Mouse (Mus musculus): ENCODE measurements at regions not wholly inside any gene's neighbourhood (a gene's known extent, or its start where the extent isn't known, plus 50 kb on each side); places are given as distances from the start of the nearest gene placed in this dataset.

- Histone ChIP-seq H3K27me3 (ENCODE audit: insufficient read depth, low read length) (no peaks in the 10 kb centered on the region), H3K4me3 (ENCODE audit: low read depth, low read length) (no peak overlapping the region), H3K9me3 (replicated peaks) (peaks cover 39% of the 10 kb centered on the region), H3K4me1 (ENCODE audit: insufficient read depth, low read depth, low read length) (no peaks in the 10 kb centered on the region), H3K36me3 (replicated peaks) (no peaks in the 10 kb centered on the region)
- DNase-seq (ENCODE audit: low spot score): no peak
- ATAC-seq (ENCODE audit: extremely low read depth, insufficient number of reproducible peaks, low FRiP score, poor library complexity, severe bottlenecking): no peak
- TF ChIP-seq POLR2AphosphoS5 (IDR thresholded peaks at IDR 0.05; ENCODE audit: insufficient replicate concordance, low read depth, low read length): no peak
- TF ChIP-seq GATA2 (IDR thresholded peaks at IDR 0.05; ENCODE audit: borderline replicate concordance, low read depth, low read length): no peak
- no peak for TF ChIP-seq GATA1 (IDR thresholded peaks at IDR 0.05; ENCODE audit: borderline replicate concordance, low read length)
- TF ChIP-seq CTCF (IDR thresholded peaks at IDR 0.05; ENCODE audit: low read depth, low read length): no peak
- no peak for TF ChIP-seq TAL1 (conservative IDR thresholded peaks at IDR 0.05; ENCODE audit: low read depth, low read length)
Observed at GRCm38 (mm10) chr3:52575237-52575798, 307.2 kb downstream of the Foxo1 start.

DNA sequence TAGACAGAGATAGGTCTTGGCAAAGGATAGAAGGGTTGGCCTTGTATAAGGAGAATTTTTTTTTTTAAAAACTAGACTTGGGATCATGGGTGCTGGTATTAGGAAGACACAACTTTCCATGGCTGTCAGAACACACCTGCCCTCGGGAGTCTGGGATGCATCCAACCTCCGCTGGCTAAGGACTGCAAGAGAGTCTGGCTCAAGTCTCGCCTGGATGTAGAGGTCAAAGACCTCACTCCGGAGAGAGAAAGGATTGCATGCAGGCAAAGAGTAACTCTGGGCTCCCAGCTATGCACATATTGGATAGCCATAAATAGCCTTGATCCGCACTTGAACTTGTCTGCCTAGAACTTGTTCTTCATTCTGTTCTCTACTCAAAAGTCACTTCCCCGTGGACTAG, 306.2 kb downstream of the Foxo1 start:
- Histone ChIP-seq H3K4me3 (ENCODE audit: low read depth, low read length) (no peak overlapping the region), H3K4me1 (ENCODE audit: insufficient read depth, low read depth, low read length) (no peaks in the 10 kb centered on the region), H3K36me3 (replicated peaks) (no peaks in the 10 kb centered on the region), H3K9me3 (replicated peaks) (peaks cover 38% of the 10 kb centered on the region), H3K27me3 (ENCODE audit: insufficient read depth, low read length) (no peaks in the 10 kb centered on the region)
- TF ChIP-seq TAL1 (conservative IDR thresholded peaks at IDR 0.05; ENCODE audit: low read depth, low read length): no peak
- TF ChIP-seq CTCF (IDR thresholded peaks at IDR 0.05; ENCODE audit: low read depth, low read length): no peak
- no peak for TF ChIP-seq GATA1 (IDR thresholded peaks at IDR 0.05; ENCODE audit: borderline replicate concordance, low read length)
- no peak for TF ChIP-seq GATA2 (IDR thresholded peaks at IDR 0.05; ENCODE audit: borderline replicate concordance, low read depth, low read length)
- no peak for TF ChIP-seq POLR2AphosphoS5 (IDR thresholded peaks at IDR 0.05; ENCODE audit: insufficient replicate concordance, low read depth, low read length)
- ATAC-seq (ENCODE audit: extremely low read depth, insufficient number of reproducible peaks, low FRiP score, poor library complexity, severe bottlenecking) (no peak), DNase-seq (ENCODE audit: low spot score) (no peak)

- Histone ChIP-seq H3K27me3 (ENCODE audit: insufficient read depth, low read length) (no peaks in the 10 kb centered on the region), H3K36me3 (replicated peaks) (no peaks in the 10 kb centered on the region), H3K4me1 (ENCODE audit: insufficient read depth, low read depth, low read length) (no peaks in the 10 kb centered on the region), H3K9me3 (replicated peaks) (peaks cover 41% of the 10 kb centered on the region), H3K4me3 (ENCODE audit: low read depth, low read length) (no peak overlapping the region)
- DNase-seq (ENCODE audit: low spot score): no peak
- ATAC-seq (ENCODE audit: extremely low read depth, insufficient number of reproducible peaks, low FRiP score, poor library complexity, severe bottlenecking): no peak
- TF ChIP-seq CTCF (IDR thresholded peaks at IDR 0.05; ENCODE audit: low read depth, low read length) (no peak), GATA2 (IDR thresholded peaks at IDR 0.05; ENCODE audit: borderline replicate concordance, low read depth, low read length) (no peak), GATA1 (IDR thresholded peaks at IDR 0.05; ENCODE audit: borderline replicate concordance, low read length) (no peak), TAL1 (conservative IDR thresholded peaks at IDR 0.05; ENCODE audit: low read depth, low read length) (no peak)
Observed at GRCm38 (mm10) chr3:52573806-52574205, 305.7 kb downstream of the Foxo1 start.

DNA sequence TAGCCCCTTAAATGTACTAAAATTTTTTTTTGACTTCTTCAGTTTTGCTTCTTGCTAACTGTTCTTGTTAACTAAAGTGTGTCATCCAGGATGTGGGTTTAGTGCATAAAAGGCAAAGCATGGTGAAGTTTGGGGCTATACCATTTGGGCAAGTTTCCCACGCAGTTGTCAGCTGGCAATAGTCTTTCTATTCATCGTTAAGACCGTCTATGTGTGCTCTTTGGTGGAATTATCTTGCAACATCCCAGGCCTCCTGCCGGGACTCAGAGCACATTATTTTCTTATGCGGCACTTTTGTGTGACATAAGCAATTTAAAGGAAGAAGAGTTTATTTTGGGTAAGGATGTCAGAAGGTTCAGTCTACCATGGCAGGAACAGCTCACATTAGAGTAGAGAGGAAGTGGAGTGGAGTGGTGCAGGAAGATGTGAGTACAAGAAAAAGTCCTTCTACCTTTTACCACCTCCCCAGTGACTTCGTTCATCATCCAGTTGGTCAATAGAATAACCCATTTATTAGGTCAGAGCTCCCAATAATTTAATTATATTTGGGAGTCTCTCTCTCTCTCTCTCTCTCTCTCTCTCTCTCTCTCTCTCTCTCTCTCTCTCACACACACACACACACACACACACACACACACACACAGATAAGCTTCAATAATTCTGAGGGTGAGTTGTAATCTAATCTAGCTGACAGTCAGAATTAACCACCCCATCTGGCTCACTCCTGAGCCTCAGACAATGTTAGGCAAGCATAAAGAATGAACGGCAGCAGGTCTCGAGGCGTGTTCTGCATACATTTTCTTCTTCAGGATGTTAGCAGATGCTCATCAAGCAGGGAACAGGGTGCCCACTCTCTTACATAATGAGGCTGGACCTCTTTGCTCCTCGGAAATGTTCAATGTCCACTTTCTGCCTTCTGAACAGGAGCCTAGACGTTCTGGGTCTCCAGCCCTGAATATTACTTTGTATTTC, 304.7 kb downstream of the Foxo1 start:
- no peak for TF ChIP-seq POLR2AphosphoS5 (IDR thresholded peaks at IDR 0.05; ENCODE audit: insufficient replicate concordance, low read depth, low read length)
- no peak for TF ChIP-seq TAL1 (conservative IDR thresholded peaks at IDR 0.05; ENCODE audit: low read depth, low read length)
- TF ChIP-seq CTCF (IDR thresholded peaks at IDR 0.05; ENCODE audit: low read depth, low read length): no peak
- no peak for TF ChIP-seq GATA1 (IDR thresholded peaks at IDR 0.05; ENCODE audit: borderline replicate concordance, low read length)
- no peak for TF ChIP-seq GATA2 (IDR thresholded peaks at IDR 0.05; ENCODE audit: borderline replicate concordance, low read depth, low read length)
- no peaks in the 10 kb centered on the region for H3K4me1 ChIP-seq (ENCODE audit: insufficient read depth, low read depth, low read length)
- ATAC-seq (ENCODE audit: extremely low read depth, insufficient number of reproducible peaks, low FRiP score, poor library complexity, severe bottlenecking): no peak
- peaks cover 36% of the 10 kb centered on the region for H3K9me3 ChIP-seq (replicated peaks)
- DNase-seq (ENCODE audit: low spot score): no peak
- no peaks in the 10 kb centered on the region for H3K27me3 ChIP-seq (ENCODE audit: insufficient read depth, low read length)
- no peaks in the 10 kb centered on the region for H3K36me3 ChIP-seq (replicated peaks)
- H3K4me3 ChIP-seq (ENCODE audit: low read depth, low read length): no peak overlapping the region

- TF ChIP-seq GATA1 (IDR thresholded peaks at IDR 0.05; ENCODE audit: borderline replicate concordance, low read length) (no peak), POLR2AphosphoS5 (IDR thresholded peaks at IDR 0.05; ENCODE audit: insufficient replicate concordance, low read depth, low read length) (no peak), GATA2 (IDR thresholded peaks at IDR 0.05; ENCODE audit: borderline replicate concordance, low read depth, low read length) (no peak), CTCF (IDR thresholded peaks at IDR 0.05; ENCODE audit: low read depth, low read length) (no peak)
- Histone ChIP-seq H3K36me3 (replicated peaks) (no peaks in the 10 kb centered on the region), H3K4me1 (ENCODE audit: insufficient read depth, low read depth, low read length) (no peaks in the 10 kb centered on the region), H3K4me3 (ENCODE audit: low read depth, low read length) (no peak overlapping the region), H3K9me3 (replicated peaks) (peaks cover 30% of the 10 kb centered on the region), H3K27me3 (ENCODE audit: insufficient read depth, low read length) (no peaks in the 10 kb centered on the region)
- no peak for ATAC-seq (ENCODE audit: extremely low read depth, insufficient number of reproducible peaks, low FRiP score, poor library complexity, severe bottlenecking)
- no peak for DNase-seq (ENCODE audit: low spot score)
Observed at GRCm38 (mm10) chr3:52567606-52568372, 299.7 kb downstream of the Foxo1 start.

- Histone ChIP-seq H3K4me3 (ENCODE audit: low read depth, low read length) (no peak overlapping the region), H3K27me3 (ENCODE audit: insufficient read depth, low read length) (no peaks in the 10 kb centered on the region), H3K4me1 (ENCODE audit: insufficient read depth, low read depth, low read length) (no peaks in the 10 kb centered on the region), H3K9me3 (replicated peaks) (peaks cover 42% of the 10 kb centered on the region), H3K36me3 (replicated peaks) (no peaks in the 10 kb centered on the region)
- TF ChIP-seq GATA2 (IDR thresholded peaks at IDR 0.05; ENCODE audit: borderline replicate concordance, low read depth, low read length) (no peak), GATA1 (IDR thresholded peaks at IDR 0.05; ENCODE audit: borderline replicate concordance, low read length) (no peak), CTCF (IDR thresholded peaks at IDR 0.05; ENCODE audit: low read depth, low read length) (no peak), TAL1 (conservative IDR thresholded peaks at IDR 0.05; ENCODE audit: low read depth, low read length) (no peak)
- DNase-seq (ENCODE audit: low spot score): no peak
- no peak for ATAC-seq (ENCODE audit: extremely low read depth, insufficient number of reproducible peaks, low FRiP score, poor library complexity, severe bottlenecking)
Observed at GRCm38 (mm10) chr3:52563595-52563994, 295.5 kb downstream of the Foxo1 start.
